Mouse (Mus musculus): ENCODE data around the gene Nr4a1.

The Nr4a1 gene

DNA sequence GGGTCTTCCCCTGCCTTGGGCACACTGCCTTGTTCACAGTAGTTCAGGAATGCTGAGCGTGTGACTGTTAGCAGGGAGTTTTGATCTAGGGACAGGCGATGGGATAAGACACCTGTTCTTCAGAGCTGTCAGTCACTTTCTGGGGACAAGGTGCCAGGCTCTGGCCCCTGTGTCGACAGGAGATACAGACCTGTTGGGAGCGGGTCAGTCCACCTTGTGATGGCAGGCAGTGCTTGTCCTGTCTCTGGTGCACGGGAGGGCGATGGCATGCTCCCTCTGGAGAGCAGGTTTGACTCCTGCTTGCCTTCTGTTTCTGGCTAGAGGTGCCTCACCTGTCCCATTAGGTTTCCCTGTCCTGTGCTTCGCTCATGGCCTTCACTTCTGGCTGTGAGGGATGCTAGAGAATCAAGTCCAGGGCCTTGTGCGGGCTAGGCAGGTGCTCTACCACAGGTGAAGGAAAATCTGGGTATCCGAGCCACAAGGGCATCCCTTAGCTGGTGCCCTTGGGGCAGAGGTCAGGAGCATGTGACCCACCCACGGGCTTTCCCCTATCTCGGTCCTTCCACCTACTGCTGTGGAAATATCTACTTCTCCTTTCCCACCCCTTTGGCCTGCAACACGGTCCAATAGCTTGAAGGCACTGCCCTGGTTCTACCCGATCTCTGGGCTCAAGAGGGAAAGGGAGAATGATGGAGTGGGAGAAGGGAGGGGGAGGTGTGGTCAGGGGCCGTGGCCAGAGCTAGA is 2.6 kb downstream of the Nr4a1 start:
- DNase-seq (ENCODE audit: low read depth): no peak

DNA sequence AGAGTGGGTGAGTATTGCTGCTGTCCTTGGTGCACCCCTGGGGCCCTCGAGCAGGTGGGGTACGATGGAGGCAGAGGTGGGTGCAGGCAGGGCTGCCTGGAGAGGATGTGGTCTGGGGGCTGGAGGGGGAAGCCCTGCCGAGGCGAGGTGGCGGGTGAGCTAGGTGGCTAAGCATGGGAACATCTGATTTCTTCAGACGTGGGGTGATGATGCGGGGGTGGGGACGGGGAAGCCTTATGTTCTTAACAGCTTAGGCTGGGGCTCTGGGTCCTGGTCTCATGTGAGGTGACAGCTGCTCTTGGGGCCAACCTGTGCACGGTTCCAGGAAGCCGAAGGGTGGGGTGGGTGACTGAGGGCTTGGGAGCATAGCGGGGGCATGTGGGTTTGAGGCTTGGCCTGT is 4.4 kb downstream of the Nr4a1 start:
- no peak for DNase-seq (ENCODE audit: low read depth)

DNA sequence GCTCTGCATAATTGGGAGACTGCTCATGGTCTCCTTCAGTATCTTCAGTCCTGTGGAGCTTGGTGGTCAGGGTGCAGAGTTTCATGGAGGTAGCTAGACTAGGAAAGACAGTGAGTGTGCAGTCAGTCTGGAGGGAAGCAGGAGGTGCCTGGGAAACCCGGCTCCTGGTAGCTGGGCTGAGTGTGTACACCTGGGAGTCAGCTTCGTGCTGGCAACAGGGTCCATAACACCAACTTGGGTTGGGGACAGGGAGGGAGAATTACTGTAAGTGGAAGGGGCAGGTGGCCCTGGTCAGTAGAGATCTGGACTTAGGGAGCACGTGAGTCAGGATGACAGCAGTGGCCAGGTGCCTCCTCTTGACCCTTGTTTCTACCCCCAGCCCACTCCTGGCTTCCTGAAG is 5.9 kb downstream of the Nr4a1 start:
- no peak for DNase-seq (ENCODE audit: low read depth)

DNA sequence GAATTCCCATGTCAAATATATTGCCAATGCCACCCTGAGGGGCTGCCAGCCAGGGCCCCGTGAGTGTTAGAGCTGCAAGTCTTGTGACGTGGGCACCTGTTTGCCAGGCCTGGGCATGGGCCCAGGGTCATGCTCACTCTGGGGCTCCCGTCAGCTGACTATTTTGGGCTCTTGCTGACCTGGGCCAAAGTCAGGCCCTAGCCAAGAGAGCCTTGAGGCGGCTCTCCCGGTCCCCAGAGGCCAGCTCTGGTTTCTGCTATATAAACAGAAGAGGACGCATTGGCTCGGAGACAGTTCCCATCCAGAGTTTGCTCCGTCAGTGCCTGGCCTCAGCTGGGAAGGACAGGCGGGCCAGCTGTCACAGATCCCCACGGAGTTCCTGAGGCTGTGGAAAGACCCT is 6.3 kb downstream of the Nr4a1 start:
- DNase-seq (ENCODE audit: low read depth): no peak

DNA sequence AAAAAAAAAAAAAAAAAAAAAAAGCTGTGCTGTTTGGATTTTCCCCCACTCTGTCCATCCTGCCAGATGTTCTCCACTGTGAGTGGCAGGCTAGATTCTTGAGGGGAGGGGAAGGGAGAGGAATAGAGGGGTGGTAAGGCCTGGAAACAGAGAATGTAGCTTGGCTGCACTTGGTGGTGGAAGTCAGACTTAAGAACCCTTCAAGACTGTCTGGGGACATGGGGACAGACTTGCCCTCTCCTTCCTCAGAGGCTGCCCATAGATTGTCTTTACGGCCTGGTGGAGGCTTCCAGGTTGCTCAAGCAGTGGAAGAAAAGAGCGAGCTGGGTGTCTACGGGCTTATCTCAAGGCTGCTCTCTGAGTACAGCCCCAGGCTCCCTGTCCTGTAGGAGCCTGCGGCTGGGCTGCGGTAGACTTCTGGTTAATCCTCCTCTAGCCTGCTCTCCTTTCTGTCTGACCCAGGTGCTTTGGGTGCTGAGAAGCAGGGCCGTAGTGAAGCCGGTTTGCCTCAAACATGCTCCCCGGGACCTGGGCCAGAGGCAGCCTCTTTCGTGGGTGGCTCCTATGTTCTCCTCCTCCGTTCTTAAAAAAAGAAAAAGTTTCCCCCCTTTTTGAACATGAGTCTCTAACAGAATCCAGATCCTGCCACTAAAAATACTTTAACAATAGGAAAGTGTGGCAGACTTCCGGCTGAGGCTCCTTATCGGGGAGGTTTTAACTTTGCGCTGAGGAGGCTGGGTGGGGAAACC is 7.0 kb downstream of the Nr4a1 start:
- DNase-seq (ENCODE audit: low read depth): no peak

DNA sequence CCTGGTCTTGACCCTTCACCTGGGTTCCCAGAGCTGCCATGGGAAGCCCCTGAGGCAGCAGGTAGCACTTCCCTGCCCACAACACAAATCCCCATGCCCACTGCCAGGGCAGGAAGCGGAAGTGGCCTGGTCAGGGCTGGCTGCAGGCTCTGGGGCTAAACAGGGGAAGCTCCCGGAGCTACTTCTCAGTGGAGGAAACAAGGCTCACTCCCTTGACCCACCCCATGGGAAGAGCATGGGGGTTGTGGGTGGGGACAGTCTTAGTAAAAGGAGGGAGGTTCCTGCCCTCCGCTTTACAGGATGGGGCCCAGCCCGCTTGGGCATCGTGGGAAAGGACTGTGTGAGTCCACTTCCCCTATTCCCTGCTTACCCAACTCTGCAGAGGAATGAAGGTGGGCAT is 8.4 kb downstream of the Nr4a1 start:
- DNase-seq (ENCODE audit: low read depth): no peak

DNA sequence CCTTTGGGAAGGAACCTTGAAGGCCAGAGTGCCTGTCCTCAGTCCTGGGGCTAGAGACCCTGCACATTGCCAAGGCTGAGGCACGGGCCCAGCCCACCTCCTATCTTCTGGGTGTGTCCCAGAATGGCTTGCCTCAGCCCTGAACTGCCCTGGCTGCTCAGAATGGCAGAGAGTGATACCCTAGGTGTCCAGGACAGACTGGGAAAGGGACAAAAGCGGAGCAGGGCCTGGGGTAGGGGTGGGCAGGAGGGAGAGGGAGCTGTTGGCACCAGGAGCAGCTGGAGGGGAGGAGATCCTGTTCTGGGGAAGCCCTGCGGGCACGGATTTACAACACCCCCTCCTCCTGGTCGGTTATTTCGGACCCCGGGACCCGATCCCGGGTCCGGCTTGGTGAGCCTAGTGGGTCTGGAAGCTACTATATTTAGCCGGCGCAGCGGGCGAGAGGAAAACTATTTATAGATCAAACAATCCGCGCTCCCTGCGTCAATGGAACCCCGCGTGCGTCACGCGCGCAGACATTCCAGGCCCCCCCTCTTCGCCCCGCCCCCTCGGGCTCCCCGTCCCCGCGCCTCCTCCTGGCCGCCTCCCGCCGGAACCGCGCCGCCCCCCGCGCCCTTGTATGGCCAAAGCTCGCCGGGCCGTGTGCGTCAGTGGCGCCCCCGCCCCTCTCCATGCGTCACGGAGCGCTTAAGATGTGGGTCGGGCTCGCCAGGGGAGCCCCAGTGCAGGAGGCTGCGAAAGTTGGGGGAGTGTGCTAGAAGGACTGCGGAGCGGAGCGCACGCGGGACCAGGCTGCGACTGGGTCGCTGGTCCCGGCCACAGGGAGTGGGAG is 12.3 kb downstream of the Nr4a1 start:
- DNase-seq (ENCODE audit: low read depth): peak; percentile 99

DNA sequence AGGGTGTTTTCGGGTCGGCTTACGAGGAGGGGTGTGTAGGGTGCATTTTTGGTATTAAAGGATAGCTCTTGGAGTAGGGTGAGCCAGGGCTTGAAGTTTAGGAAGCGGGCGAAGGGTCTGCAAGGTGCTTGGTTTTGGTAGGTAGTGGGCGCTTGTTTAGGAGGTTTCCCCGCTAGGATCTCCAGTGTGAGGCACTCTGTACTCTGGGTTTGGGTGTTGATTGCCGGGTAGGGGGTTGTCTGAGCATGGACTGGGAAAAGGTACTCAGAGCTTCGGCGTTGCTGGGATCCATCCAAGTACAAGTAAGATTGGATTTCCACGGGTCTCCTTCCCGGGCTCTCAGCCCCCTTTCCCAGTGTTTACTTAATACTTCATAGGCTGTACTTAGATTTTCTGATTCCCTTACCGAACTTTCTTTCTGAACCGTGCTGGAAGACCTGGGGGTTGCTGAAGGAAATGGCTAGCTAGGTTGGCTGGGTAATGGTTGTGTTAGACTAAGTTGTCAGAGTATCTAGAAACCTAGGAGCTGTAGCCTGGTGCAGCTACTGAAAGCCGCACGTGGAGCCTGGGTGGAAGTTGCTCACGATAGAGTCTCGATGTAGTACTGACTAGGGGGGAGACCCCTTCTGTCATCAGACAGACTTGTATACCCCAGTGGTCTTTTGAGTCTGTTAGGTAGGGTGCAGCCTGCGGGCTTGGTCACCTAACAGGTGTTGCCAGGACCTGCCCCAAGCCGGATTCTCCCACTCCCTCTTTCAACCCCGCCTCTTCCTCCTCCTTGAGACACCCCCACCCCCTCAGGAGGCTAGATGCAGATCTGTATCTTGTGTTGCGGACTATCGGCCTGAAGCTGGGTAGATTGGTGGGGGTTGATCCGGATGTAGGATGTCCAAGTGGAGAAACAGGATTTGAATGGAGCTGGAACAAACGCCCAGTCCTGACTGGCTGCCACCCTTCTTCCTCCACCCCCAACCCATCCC is 13.3 kb downstream of the Nr4a1 start:
- DNase-seq (ENCODE audit: low read depth): peak; percentile 67

DNA sequence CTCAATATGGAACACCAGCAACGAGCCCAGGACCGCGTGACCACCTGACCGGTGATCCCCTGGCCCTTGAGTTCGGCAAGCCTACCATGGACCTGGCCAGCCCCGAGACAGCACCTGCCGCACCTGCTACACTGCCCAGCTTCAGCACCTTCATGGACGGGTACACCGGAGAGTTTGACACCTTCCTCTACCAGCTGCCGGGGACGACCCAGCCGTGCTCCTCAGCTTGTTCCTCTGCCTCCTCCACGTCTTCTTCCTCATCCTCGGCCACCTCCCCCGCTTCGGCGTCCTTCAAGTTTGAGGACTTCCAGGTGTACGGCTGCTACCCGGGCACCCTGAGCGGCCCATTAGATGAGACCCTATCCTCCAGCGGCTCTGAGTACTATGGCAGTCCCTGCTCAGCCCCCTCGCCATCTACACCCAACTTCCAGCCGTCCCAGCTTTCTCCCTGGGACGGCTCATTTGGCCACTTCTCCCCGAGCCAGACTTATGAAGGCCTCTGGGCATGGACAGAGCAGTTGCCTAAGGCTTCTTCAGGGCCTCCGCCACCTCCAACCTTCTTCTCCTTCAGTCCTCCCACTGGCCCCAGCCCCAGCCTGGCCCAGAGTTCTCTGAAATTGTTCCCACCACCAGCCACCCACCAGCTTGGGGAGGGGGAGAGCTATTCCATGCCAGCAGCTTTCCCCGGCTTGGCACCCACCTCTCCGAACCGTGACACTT is 16.2 kb downstream of the Nr4a1 start:
- DNase-seq (ENCODE audit: low read depth): no peak

DNA sequence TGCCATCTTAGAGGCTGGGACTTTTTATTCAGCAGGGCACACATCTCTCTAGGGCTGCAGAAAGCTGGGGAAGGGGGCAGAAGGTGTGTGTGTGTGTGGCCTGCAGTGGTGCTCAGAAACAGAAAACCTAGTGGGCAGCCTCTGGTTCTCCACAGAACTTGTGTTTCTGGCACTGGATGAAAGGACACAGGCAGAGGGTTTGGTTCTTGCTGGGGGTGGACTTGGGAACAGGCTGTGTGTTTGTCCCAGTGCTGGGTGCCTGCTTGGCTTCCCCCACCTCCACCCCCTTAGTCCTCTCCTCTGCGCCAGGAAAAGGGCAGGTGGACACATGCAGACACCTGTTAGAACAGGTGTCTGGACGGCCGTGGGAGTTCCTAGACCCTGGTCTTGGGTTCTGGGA is 17.0 kb downstream of the Nr4a1 start:
- DNase-seq (ENCODE audit: low read depth): no peak

DNA sequence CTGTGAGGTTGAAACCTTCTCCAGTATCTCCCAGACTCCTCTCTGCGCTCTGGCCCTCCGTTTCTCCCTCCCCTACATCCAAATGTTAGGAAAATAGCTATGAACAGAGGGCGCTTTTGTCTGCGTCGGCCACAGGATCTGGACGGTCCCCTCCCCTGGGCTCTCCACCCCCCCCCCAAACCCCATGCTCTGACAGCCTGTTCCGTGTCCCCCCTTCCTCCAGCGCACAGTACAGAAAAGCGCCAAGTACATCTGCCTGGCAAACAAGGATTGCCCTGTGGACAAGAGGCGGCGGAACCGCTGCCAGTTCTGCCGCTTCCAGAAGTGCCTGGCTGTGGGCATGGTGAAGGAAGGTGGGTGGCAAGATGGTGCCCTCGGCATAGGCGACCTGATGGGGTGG is 17.4 kb downstream of the Nr4a1 start:
- no peak for DNase-seq (ENCODE audit: low read depth)

DNA sequence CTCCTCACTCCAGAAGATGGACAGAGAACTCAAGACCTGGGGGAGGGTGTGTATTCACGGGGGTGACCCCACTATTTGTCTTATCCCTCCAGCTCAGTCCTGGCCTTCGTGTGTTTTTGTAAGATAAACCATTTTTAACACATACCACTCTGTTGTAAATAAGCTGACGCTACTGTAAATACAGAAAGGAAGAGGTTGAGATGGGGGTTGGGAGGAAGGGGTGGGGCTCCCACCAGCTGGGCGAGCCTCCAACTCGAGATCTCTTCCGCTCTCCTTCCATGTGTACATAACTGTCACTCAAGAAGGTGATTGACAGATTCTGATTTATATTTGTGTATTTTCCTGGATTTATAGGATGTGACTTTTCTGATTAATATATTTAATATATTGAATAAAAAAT is 20.3 kb downstream of the Nr4a1 start:
- no peak for DNase-seq (ENCODE audit: low read depth)

DNA sequence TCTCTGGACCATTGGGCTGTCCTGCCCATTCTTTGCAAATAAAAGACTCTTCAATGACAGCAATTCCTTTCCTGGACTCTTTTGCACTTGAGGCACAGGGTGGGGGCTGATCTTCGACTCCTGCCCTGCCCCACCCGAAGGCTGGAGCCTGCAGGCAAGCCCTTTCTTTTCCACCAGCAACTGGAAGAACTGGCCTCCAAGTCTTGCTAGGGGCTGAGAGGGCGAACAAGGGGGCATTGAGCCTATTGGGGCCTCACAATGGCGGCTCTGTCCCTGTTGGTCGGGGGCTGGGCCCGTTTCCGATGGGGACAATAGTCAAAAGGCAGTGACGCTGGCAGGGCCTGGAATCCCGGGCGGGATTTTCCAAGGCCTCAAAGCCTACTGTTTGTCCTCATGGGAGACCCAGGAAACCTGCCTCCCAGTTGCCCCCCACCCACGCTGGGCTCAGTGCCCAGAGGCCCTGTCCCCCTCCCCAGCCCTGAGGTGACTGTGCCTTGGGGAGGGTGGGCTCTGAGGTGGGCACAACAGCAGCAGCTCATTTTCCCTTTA is 23.4 kb downstream of the Nr4a1 start:
- no peak for DNase-seq (ENCODE audit: low read depth)

DNA sequence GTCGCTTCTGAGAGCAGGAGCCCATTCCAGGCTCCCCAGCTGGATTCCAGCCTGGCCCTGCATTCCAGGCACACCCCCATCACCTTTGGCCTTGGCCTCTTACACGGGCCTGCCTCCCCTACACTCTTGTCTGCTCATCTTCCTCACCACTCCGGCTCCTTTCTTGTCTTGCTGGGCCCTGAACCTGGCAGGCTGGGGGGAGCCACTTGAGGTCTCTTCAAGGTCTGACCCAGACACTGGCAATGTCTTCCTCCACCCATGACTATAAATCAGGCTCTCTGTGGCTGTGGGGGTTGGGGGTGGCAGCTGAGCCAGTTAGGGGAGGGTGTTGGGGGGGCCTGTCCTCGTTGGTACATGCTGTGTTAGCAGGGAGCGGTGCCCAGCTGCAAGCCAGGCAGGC is 24.5 kb downstream of the Nr4a1 start:
- DNase-seq (ENCODE audit: low read depth): no peak

DNA sequence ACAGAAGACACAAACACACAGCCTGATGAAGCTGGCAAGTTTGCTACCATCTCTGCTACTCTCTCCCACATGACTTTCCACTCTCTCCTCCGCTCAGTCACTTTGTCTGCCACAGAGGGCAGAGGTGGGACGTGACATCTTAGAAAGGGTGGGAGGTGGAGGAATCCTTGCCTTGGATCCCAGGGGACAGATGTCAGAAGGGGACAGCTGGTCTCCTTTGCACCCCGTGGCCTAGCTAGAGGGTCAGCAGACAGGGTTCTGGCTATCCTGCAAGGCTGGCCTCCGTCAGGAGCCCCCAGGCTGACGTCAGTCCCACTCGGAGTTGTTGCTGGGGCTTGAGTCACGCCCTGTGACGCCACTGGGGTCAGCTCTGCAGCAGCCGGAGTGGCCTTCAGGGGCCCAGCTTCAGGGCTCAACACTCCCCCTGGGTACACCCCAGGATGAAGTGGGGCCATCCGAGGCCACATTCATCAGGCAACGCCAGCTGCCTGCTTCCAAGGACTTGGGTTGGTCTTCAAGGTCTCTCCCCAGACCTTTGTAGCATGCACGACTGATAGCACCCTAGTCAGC is 25.4 kb downstream of the Nr4a1 start:
- peak; percentile 46 for DNase-seq (ENCODE audit: low read depth)

DNA sequence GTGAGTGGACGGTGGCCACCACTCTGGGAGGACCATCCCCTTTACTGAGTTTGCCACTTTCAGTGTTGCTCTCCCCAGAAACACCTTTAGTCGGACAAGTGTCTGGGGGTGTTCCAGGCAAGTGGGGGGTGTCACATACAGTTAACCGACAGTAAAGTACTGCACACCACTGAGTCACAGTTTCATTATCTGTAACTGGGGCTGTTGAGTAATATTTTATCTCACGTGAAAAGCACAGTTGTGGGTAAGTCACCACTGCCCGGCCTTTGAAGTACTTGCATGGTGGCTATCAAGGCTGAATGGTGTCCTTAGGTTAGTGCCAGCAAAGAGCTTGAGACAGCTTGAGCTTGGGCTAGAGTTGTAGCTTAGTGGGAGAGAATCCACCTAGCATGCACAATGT is 28.4 kb downstream of the Nr4a1 start:
- DNase-seq (ENCODE audit: low read depth): no peak

DNA sequence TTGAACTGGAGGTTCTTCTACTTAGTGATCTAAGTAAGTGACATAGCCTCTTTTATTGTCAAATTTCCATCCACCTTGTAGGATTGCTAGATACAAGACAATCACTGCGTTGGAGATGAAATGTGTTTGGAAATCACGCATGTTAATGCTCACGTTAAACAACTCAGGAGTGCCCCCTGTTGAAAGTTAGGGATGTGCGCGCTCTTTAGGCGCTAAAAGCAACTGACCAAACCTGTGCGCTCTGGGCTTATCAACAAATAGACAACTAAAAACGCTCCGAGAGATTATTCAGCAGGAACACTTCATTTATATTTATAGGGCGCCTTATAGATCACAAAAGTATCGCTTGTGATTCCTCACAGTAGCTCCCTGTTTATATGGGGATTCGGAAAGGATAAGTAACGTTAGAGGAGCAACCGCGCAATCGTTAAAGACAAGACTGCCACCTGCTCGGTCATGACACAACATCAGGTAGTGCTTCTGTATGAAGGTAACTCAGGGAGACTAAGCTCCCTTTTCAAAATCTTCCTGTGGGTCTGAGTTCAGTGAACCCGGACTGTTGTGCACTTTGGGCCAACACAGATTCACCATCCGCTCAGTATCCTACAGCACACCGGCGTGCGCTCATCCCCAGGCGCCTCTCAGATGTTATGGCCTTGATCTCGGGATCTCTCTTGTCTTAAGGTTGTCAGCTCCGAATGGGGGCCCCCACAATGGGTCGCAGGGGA is 29.3 kb downstream of the Nr4a1 start:
- DNase-seq (ENCODE audit: low read depth): peak; percentile 93

DNA sequence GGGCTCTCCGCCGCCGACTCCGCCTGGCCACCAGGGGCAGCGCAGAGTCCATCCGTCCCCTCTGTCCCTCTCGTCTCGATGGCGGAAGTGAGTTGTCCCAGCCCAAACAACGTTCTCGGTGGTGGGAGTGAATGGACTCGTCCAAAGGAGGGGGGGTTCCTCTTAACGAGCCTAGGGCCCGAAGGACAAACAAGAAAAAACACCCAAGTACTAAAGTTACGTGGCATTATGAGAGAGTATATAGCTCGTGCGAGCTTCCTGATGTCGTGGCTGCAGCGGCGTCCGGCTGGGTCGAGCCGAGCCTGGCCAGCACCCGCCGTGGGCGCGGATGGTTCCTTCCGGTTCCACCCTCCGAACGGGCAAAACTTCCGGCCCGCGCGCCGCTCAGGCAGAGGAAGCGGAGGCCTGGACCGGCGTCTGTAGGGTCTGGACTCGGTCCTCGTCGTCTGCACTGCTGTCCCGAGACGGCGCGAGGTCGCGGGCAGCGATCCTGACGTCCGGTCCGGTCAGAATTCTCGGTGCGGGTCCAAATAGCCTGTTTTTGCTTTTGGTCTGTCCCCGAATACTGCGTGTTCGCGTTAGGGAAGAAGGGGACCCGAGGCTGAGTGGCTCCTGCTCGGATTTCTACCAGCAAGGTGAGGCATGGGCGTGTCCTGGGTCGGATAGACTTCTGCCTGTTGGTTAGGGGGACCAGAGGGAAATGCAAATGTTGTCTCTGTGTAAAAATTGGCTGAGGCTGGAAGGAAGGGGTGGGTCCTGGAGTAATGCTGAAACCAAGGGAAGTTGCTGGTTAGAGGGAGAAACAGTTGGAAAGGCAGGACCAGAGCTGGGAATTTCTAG is 30.1 kb downstream of the Nr4a1 start, which contains the start of gene Atg101:
Atg101 (plus strand) TSS at position 362 of the 840 bp plus-strand sequence.
- peak; percentile 95 for DNase-seq (ENCODE audit: low read depth)
